Mouse (Mus musculus) CH12.LX (cell line): ENCODE measurements around the gene Ppp1r27. TPM values are rescaled to one million over a fixed set of nuclear protein-coding genes. Genes with fewer than 3 reads are reported as not detected.

ENCODE experiments used
- DNase-seq: peaks from one replicate; pipeline ENCODE4 v3.0.0-alpha.2; 2013; ENCODE audit errors: extremely low read depth
- H3K27ac ChIP-seq: 2 replicates; pipeline ENCODE4 v1.5.1; 2012; ENCODE audit warnings: low read depth, mild to moderate bottlenecking, control low read depth, moderate library complexity; ENCODE audit not compliant: insufficient read depth
- H3K27me3 ChIP-seq: replicated peaks from 2 replicates; pipeline ENCODE3; 2012; ENCODE audit warnings: inconsistent platforms
- H3K36me3 ChIP-seq, 2 experiments: replicated peaks in 1 of 2; 2 replicates each; pipeline versions ENCODE3 to v1.6.1; 2012; ENCODE audit warnings: inconsistent platforms in 1 of 2, low read length in 1 of 2, mild to moderate bottlenecking in 1 of 2, mixed read lengths in 1 of 2, moderate library complexity in 1 of 2; ENCODE audit not compliant: control insufficient read depth in 1 of 2, insufficient read depth in 1 of 2
- H3K4me1 ChIP-seq, 2 experiments: 2 replicates each; pipeline ENCODE4 v1.6.1; 2012; ENCODE audit warnings: inconsistent platforms in 1 of 2, moderate library complexity in 1 of 2; ENCODE audit not compliant: insufficient read depth in 2 of 2, control insufficient read depth in 1 of 2
- H3K4me2 ChIP-seq: 2 replicates; pipeline ENCODE4 v1.6.1; 2012; ENCODE audit warnings: low read depth, mild to moderate bottlenecking, control low read depth; ENCODE audit not compliant: poor library complexity, insufficient read depth, severe bottlenecking
- H3K4me3 ChIP-seq, 3 experiments: fragments of 150-350 bp in 1 of 3; sonication (generic) in 1 of 3; replicated peaks in 1 of 3; 2 replicates each; pipeline versions ENCODE3 to v1.5.1; 2011 to 2012; ENCODE audit warnings: low read depth in 2 of 3, low read length in 2 of 3, mild to moderate bottlenecking in 2 of 3, moderate library complexity in 2 of 3, control low read depth in 1 of 3, improper control_type of control experiment in 1 of 3, inconsistent platforms in 1 of 3, mixed read lengths in 1 of 3; ENCODE audit not compliant: poor library complexity in 1 of 3
- H3K79me2 ChIP-seq: replicated peaks from 2 replicates; pipeline ENCODE4 v1.6.1; 2012; ENCODE audit warnings: mild to moderate bottlenecking, moderate library complexity; ENCODE audit not compliant: control insufficient read depth, poor library complexity, insufficient read depth, severe bottlenecking; ENCODE audit errors: extremely low read depth
- H3K9ac ChIP-seq: 2 replicates; pipeline ENCODE4 v1.6.1; 2012; ENCODE audit warnings: low read depth, mild to moderate bottlenecking, control low read depth, moderate library complexity; ENCODE audit not compliant: insufficient read depth
- H3K9me3 ChIP-seq: replicated peaks from 2 replicates; pipeline ENCODE3; 2012; ENCODE audit warnings: low read length, inconsistent platforms, mixed read lengths
- CHD1 ChIP-seq: IDR thresholded peaks from 2 replicates; pipeline ENCODE4 v1.6.1; 2012; ENCODE audit warnings: low read depth, low read length, improper control_type of control experiment, inconsistent platforms
- E2F4 ChIP-seq: IDR thresholded peaks from 2 replicates; pipeline ENCODE4 v1.6.1; 2011; ENCODE audit warnings: low read depth, low read length, improper control_type of control experiment; ENCODE audit not compliant: insufficient replicate concordance
- HCFC1 ChIP-seq: IDR thresholded peaks from 2 replicates; pipeline ENCODE4 v1.6.1; 2012; ENCODE audit warnings: low read depth, mild to moderate bottlenecking, inconsistent platforms, low read length, improper control_type of control experiment
- JUND ChIP-seq: conservative IDR thresholded peaks from 2 replicates; pipeline ENCODE4 v1.6.1; 2011; ENCODE audit warnings: low read depth, low read length, improper control_type of control experiment
- KAT2A ChIP-seq: IDR thresholded peaks from 2 replicates; pipeline ENCODE4 v1.6.1; 2012; ENCODE audit warnings: low read length, improper control_type of control experiment, inconsistent platforms; ENCODE audit not compliant: insufficient replicate concordance
- MAZ ChIP-seq: IDR thresholded peaks from 2 replicates; pipeline ENCODE4 v1.6.1; 2012; ENCODE audit warnings: low read depth, mild to moderate bottlenecking, inconsistent platforms, low read length, improper control_type of control experiment, moderate library complexity
- MEF2A ChIP-seq: IDR thresholded peaks from 2 replicates; pipeline ENCODE4 v1.6.1; 2014; ENCODE audit warnings: low read depth, mild to moderate bottlenecking, inconsistent platforms, low read length, improper control_type of control experiment, borderline replicate concordance
- MYC ChIP-seq: IDR thresholded peaks from 2 replicates; pipeline ENCODE4 v1.6.1; 2011; ENCODE audit warnings: low read depth, mild to moderate bottlenecking, improper control_type of control experiment, low read length
- NELFE ChIP-seq: IDR thresholded peaks from 2 replicates; pipeline ENCODE4 v1.6.1; 2011; ENCODE audit warnings: low read depth, low read length, improper control_type of control experiment
- PAX5 ChIP-seq: IDR thresholded peaks from 2 replicates; pipeline ENCODE4 v1.6.1; 2012; ENCODE audit warnings: low read length, inconsistent platforms, mixed read lengths
- POLR2A ChIP-seq: IDR thresholded peaks from 2 replicates; pipeline ENCODE4 v1.6.1; 2011; ENCODE audit warnings: low read depth, mild to moderate bottlenecking, improper control_type of control experiment, low read length
- SMC3 ChIP-seq: IDR thresholded peaks from 2 replicates; pipeline ENCODE4 v1.6.1; 2011; ENCODE audit warnings: low read depth, low read length, improper control_type of control experiment
- TBP ChIP-seq: conservative IDR thresholded peaks from 2 replicates; pipeline ENCODE4 v1.6.1; 2011; ENCODE audit warnings: low read depth, low read length, improper control_type of control experiment
- UBTF ChIP-seq: IDR thresholded peaks from 2 replicates; pipeline ENCODE4 v1.6.1; 2012; ENCODE audit warnings: low read depth, mild to moderate bottlenecking, inconsistent platforms, low read length, improper control_type of control experiment, moderate library complexity
- ZMIZ1 ChIP-seq: IDR thresholded peaks from 2 replicates; pipeline ENCODE4 v1.6.1; 2012; ENCODE audit warnings: low read depth, mild to moderate bottlenecking, inconsistent platforms, low read length, improper control_type of control experiment
- ZNF384 ChIP-seq: IDR thresholded peaks from 2 replicates; pipeline ENCODE4 v1.6.1; 2012; ENCODE audit warnings: low read depth, low read length, improper control_type of control experiment, inconsistent platforms
- dilution Hi-C: fragments of 300-500 bp; cut with MboI; formaldehyde crosslinking; loops from 2 replicates; pipeline ENCODE4 v1.14.3; 2020; ENCODE audit warnings: low sequenced_read_pairs; ENCODE audit not compliant: extremely low pct_unique_long_range_greater_than_20kb, extremely low pct_ligation_motif_present
- in situ Hi-C: fragments of 300-500 bp; cut with MboI; formaldehyde crosslinking; loops from 3 replicates; pipeline ENCODE4 v1.14.3; 2019; ENCODE audit warnings: low sequenced_read_pairs, low pct_ligation_motif_present, low pct_unique_long_range_greater_than_20kb, mixed read lengths
- polyA plus RNA-seq: library from polyadenylated mRNA; unstranded; fragments of >175 nt; gene quantifications from 2 replicates; pipeline ENCODE4 v1.2.1, GENCODE M21; 2012; ENCODE audit warnings: low read depth; ENCODE audit not compliant: insufficient read length
- total RNA-seq, 2 experiments: library from RNA; depleted of rRNA; stranded (reverse); fragments of 300-350 nt in 1 of 2; fragments of >200 nt in 1 of 2; gene quantifications; 2 replicates each; pipeline ENCODE4 v1.2.3; 2012 to 2014

Ppp1r27 gene
- total and polyA plus RNA-seq, 3 experiments = not detected

DNA sequence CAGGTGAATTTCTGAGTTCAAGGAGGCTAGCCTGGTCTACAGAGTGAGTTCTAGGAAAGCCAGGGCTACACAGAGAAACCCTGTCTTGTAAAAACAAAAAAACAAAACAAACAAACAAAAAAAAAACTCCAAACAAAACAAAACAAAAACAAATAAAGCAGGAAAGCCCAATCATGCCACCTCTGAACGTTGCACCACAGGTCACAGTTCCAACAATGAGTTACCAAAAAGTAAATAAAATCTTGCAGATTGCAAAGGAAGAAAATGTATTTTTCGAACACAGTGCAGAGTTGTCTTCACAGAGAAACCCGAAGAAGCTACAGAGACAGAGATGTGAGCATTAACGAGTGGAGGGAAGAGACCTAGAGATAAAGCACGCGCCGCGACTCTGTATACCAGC lies 28.4 kb downstream of the Ppp1r27 start:
- dilution Hi-C loops = no loop called here
- H3K36me3 ChIP-seq = no peaks in the 10 kb centered on the region
- H3K27ac ChIP-seq = no peak overlapping the region
- H3K4me1 ChIP-seq = peaks cover 0 to 16% of the 10 kb centered on the region in 2 experiments; a peak in 2 of 4 replicates
- H3K9me3 ChIP-seq = peaks cover 7% of the 10 kb centered on the region
- H3K79me2 ChIP-seq = no peaks in the 10 kb centered on the region
- no peak for DNase-seq
- in situ Hi-C loops = loop anchor here (5.0 kb wide), 1 partner anchor 45 kb away; no protein-coding TSS in a partner anchor
- no peak overlapping the region for H3K4me3 ChIP-seq
- H3K4me2 ChIP-seq = no peak overlapping the region
- H3K27me3 ChIP-seq = no peaks in the 10 kb centered on the region
- TF ChIP-seq TBP = no peak
- no peak for TF ChIP-seq JUND
- no peak for TF ChIP-seq NELFE
- no peak for TF ChIP-seq HCFC1
- no peak for TF ChIP-seq MEF2A
- no peak for TF ChIP-seq POLR2A
- TF ChIP-seq E2F4 = no peak
- TF ChIP-seq MYC = no peak
- TF ChIP-seq SMC3 = no peak
- no peak for TF ChIP-seq CHD1
- no peak overlapping the region for H3K9ac ChIP-seq

DNA sequence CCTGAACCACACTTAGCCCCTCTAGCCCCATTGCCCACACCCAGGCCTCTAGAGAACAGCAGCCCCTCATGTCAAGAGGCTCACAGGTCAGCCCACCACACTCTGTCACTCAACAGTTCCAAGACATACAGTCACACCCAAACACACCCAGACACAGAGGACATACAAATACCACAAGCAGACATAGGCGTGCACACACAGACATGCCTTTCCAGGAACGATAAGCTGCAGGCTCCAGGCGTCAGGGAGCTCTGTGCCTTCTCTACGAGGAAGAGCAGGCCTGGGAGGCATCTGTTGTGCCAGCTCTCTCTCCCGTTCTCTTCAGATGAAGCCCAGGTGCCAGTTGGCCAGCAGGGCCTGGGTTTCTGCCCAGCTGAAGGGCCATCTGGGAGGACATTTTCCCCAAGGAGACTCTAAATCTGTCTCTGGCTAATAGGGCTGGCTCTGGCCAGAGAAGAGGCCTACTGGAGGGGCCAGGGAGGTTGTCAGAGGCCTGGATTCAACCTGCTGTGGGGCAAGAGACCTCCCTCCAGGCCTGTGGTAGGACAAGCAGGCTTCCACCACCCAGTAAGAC lies 29.9 kb downstream of the Ppp1r27 start:
- Histone ChIP-seq H3K4me2 (no peak overlapping the region), H3K79me2 (no peaks in the 10 kb centered on the region), H3K27me3 (no peaks in the 10 kb centered on the region), H3K4me3 (no peak overlapping the region), H3K9ac (no peak overlapping the region), H3K9me3 (peaks cover 7% of the 10 kb centered on the region), H3K36me3 (no peaks in the 10 kb centered on the region), H3K4me1 (peaks cover 0 to 16% of the 10 kb centered on the region in 2 experiments; a peak in 2 of 4 replicates), H3K27ac (no peak overlapping the region)
- DNase-seq = no peak
- in situ Hi-C loops = loop anchor here (5.0 kb wide), 1 partner anchor 46 kb away; no protein-coding TSS in a partner anchor
- TF ChIP-seq PAX5 = no peak
- dilution Hi-C loops = no loop called here

DNA sequence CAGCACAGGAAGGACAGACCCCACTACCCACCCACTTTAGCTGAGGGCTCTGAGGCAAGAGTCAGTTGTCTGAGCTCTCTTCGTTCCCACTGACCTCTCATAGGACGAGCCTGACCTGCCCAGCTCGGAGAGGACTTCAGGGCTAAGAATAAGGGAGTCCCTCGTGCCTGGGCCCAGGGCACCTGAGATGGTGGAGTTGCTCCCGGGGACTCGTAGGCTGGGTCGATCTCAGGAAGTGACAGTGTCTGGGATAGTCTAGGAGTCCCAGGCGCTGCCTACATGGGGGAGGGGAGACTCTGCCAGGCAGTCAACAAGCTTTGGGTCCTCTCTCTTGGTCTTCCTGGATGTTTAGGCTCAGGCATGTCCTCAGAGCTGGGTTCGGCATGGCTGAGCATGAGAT lies 30.4 kb downstream of the Ppp1r27 start:
- no peak overlapping the region for H3K4me3 ChIP-seq
- no peaks in the 10 kb centered on the region for H3K27me3 ChIP-seq
- dilution Hi-C loops = no loop called here
- in situ Hi-C loops = loop anchor here (5.0 kb wide), 1 partner anchor 47 kb away; no protein-coding TSS in a partner anchor
- H3K4me2 ChIP-seq = no peak overlapping the region
- H3K9ac ChIP-seq = no peak overlapping the region
- H3K9me3 ChIP-seq = peaks cover 7% of the 10 kb centered on the region
- peaks cover 0 to 16% of the 10 kb centered on the region in 2 experiments; a peak in 2 of 4 replicates for H3K4me1 ChIP-seq
- H3K36me3 ChIP-seq = no peaks in the 10 kb centered on the region
- TF ChIP-seq HCFC1 = no peak
- no peak for TF ChIP-seq ZMIZ1
- no peak for TF ChIP-seq NELFE
- no peak for TF ChIP-seq ZNF384
- no peak for TF ChIP-seq MAZ
- TF ChIP-seq KAT2A = no peak
- no peak for TF ChIP-seq CHD1
- no peak for TF ChIP-seq JUND
- no peak for TF ChIP-seq UBTF
- no peaks in the 10 kb centered on the region for H3K79me2 ChIP-seq
- no peak overlapping the region for H3K27ac ChIP-seq
- DNase-seq = no peak
